Mouse (Mus musculus) heart, postnatal 0 days (tissue): Measurements from ENCODE around the gene Myo1c.

ENCODE experiments used
- CTCF ChIP-seq: IDR thresholded peaks from 2 replicates; pipeline ENCODE4 v1.5.1; 2016; ENCODE audit warnings: antibody characterized with exemption, control low read depth, low read depth
- EP300 ChIP-seq: IDR thresholded peaks from 2 replicates; pipeline ENCODE4 v1.6.1; 2016; ENCODE audit warnings: antibody characterized with exemption, low read depth

DNA sequence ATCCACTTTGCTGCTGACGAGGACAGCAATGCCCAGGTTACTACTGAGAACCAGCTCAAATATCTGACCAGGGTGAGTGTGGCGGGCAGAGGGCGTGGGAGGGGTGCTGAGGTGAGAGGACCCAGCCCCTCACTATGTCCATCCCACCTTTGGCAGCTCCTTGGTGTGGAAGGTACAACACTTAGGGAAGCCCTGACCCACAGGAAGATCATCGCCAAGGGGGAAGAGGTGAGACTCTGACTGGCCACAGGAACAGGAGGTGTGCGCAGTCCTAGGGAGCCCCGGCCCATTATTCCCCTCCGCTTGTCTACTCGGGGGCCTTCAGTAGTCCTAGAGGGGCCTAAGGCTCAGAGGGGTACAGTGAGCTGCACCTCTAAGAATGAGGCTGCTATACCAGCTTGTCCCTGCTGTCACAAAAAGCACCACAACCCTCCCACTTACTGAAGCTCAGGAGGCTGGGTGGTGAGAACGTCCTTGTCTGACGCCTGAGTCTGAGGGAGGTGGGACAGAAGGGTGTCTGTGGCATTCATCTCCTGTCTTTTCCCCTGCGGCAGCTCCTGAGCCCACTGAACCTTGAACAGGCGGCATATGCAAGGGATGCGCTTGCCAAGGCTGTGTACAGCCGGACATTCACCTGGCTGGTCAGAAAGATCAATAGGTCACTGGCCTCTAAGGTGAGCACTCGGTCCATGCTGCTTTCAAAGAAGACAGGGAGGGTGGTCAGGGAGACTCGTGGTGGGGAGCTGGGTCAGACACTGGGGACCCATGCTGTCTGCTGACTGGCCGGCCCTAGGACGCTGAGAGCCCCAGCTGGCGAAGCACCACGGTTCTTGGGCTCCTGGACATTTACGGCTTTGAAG, 10.9 kb downstream of the Myo1c start:
- TF ChIP-seq CTCF (no peak), EP300 (no peak)
